Mouse (Mus musculus) spleen, adult 12 weeks (tissue): Measurements from ENCODE around the gene Ptprt.

Source experiments
- DNase-seq: peaks from one replicate; pipeline ENCODE4 v3.0.0; 2022; ENCODE audit warnings: low spot score

Gene Ptprt

DNA sequence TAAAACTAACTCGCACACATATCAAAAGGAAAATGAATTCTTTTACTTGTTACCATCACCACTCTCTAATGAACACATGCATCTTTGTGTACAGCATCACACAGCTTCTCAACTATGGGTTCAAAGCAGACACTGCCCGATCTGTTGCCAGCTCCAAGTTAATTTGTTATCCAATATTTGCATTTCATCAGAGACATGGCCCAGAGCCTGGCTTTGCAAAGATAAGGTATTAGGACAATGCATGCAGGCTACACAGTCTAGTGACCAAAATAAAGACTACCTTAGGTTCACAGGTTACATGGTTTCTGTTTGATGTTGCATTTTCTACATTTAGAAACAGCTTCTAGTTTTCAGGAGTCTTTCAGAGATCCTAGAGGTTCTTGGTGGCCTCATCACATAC, 719.0 kb downstream of the Ptprt start:
- DNase-seq, result no peak

DNA sequence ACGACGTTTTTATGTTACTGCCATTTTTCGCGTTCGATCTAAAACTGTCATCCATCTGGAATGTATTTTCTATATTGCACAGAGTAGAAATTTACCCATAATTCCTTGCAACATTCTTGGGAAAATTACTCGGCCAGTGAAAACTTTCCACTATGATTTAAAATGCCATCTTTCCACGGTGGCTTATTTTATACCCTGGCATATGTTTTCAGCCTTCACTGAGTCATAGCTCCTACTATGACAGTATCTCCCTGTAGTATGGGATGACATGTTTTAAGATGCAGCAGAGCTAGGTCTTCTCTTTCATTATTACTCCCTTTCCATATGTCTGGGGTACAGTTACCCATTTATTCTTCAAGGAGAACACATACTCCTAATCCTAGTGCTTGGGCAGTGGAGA, 753.7 kb downstream of the Ptprt start:
- DNase-seq, result no peak

DNA sequence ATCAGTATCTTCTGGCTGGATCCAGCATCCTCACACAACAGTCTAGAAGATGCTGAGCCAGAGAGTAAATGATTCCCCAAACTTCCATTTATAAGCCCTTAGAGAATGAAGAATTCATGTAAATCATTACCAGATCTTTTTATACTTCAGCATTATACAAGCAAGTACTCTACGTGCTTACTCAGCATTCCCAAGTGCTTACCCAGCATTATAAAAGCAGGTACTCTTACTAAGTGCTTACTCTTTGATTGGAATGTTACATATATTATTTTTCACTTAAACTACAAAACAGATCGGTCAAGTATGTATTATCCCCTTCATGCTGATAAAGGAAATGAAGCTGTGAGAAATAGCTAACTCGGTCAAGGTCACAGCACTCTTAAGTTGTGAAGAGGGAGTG, 758.8 kb downstream of the Ptprt start:
- no peak for DNase-seq

DNA sequence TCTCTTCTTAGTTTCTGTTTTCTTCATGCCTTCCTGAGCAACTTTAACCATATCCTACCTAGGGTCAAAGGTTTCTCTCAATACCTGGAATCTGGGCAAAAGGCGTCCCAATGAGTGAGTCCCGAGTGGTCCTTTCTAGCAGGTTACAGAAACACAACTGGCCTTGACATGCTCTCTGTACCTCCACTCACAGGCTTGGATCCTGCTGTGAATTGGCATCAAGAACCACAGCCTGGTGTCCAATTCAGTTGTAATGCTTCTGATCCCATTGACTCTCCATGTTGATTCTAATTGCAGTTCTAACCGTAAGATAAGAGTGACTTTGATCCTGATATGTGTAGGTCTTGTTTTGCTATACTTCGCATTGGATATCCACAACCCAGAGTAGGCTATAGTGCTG, 776.5 kb downstream of the Ptprt start:
- no peak for DNase-seq

DNA sequence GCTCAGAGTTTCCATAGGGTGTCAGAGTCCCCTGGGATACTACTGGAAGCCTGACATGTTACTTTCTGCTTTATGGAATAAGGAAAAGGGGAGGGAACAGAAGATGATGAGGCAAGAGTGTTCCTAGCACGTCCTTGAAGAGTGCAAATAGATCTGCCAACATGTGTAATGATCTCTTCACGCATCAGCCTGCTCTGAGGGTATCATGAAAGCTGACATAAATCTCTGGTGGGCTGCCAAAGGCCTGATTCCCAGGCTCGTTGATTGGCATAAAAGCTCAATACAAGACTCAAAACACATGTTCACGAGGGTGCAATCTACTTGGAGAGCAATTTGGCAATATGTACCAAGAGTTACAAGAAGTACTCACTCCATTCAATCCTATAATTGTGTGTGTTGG, 778.4 kb downstream of the Ptprt start:
- no peak for DNase-seq

DNA sequence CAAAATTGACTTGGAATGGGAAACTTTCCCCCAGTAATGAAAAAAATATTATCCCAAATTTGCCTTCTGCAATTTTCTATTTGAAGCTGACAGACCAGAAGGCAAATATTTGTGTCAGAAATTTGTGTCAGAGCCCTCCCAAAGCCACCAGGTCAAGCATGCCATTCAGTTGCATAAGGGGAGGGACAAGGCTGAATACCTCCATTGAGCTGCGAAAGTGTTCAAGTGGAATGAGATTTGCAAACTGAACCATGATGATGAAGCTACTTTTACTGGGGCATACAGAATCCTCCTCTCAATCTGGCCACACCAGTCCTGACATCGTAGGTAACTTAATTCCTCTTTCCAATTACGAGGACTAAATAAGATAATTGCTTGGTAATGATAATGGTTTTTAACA, 780.0 kb downstream of the Ptprt start:
- DNase-seq, result no peak

DNA sequence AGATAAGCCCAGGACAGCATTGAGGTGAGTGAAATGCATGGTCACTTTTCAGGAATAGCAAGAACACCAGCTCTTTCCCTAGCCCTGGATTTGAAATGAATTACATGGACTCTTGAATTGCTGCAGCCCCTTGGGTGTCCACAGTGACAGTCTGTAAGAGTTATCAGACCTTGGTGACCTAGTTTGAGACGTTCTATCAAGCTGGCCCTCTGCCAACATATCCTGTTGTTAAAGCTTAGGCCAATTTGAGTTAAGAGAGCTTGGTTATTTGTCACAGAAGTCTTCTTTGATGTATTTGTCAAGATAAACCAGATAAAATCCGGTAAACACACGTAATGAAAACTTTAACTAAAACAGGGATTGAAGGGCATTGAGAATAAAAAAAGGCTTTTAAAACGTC, 795.7 kb downstream of the Ptprt start:
- DNase-seq, result no peak

DNA sequence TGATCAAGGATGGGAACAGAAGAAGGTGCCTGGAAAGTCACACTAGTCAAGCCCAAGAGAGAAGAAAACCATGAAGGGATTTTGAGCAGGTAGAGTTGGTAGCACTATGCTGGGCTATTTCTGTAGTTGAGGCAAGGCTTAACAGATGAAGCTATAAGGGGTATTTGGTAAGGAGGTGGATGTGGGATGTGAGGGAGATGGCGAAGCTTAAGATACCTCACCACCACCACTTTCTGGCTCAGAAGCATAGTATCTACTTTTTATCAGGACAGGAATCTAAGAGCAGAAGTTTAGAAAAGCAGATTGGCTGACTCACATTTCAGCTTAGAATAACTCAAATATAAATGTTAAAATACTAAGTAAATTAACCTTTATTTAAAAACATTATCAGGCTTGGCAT, 802.1 kb downstream of the Ptprt start:
- no peak for DNase-seq

DNA sequence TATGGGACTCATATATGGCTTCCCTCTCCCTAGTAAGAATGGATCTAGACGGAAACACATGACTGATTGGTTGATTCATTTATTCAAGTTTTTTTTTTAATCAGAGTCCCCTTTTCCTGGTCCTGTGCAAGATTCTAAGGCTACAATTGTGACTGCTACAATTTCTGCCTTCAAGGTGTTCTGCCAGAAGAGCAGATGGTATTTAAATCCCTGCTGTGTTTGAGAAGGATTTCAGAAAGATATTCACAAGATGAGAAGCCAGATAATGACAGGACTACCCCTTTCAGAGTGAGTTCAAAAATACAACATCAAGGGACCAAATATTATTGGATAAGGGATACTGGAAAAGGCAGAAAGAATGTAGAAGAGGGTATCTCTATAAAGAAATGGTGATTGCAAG, 802.6 kb downstream of the Ptprt start:
- no peak for DNase-seq

DNA sequence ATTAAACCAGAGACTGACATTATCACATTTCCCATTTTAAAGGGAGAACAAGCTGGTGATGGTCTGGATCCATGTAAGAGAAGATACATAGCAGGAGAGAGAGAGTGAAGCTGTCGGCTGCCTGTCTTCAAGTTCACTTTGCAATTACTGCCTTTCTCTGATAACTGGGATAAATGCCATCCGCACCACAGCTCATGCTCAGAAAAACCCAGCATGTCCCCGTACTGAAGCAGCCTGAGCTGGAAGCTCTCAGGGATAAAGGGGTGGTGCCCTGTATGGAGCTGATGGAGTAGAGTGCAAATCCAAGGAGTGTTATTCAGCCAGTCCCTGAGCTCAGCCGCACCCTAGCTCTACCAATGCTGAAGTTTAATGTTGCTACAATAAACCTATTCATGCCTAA, 825.9 kb downstream of the Ptprt start:
- DNase-seq, result no peak

DNA sequence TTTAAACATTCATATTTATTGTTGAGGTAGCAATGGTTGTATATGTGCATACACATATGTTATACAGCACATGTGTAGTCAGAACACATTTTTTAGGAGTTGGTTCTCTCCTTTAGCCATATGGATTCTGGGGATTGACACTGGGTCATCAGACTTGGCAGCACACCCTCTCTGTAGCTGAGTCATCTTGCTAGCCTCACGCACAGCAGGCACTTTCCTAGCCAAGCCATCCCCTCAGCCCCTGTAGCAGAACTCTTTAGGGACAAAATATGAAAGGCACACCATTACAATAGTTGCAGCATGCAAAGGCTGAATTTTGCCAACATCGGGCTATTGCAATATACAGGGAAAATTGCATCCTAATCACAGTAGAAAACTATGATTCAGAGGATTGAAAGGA, 827.1 kb downstream of the Ptprt start:
- DNase-seq, result no peak

DNA sequence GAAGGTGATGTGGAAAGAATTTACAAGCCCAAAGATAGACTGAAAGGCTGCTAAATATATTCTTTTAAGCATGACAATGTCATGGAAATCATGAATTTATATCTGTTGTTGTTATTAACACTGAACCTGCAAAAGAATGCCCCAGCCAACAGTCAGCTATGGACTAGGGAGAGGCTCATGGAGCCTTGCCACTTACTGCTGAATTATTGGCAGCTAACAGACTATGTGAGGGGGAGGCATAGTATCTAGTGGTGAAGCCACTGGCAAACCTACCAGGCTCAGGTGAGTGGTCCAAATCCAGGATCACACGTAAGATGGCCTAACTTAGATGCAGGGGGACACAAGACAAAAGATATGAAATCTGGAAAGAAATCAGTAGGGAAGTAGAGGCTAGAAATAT, 847.6 kb downstream of the Ptprt start:
- DNase-seq, result no peak

DNA sequence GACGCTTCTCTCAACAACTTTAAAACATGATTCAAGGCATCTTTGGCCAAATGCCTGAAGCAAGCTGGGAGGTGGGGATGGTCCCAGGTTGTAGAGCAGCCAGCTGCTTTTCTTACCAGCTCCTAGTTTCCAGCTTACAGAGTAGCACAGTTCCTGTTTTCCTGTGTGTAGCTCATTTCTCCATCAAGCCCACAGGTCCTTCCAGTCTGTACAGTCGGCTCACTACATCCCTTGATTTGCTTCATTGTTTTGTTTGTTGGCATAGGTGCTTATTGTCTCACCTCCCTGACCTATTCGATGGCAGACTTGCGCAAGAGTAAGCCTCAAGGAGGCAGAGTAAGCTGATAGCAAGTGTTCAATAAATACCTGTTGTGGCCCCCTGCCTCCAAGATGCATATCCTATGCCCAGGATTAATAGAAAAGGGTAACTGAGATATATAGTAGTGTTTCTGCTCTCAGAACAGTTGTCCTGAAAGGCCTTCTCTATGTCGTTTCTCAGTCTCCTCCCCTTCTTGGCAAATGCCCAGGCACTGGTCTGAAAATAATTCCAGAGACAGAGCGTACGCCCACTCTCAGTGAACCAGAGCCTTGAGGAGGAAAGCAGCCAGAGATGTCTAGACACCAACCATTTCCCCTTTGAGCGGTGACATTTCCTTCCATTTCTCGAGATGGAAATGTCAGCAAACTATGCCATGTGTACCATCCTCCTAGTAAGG, 852.7 kb downstream of the Ptprt start:
- no peak for DNase-seq

DNA sequence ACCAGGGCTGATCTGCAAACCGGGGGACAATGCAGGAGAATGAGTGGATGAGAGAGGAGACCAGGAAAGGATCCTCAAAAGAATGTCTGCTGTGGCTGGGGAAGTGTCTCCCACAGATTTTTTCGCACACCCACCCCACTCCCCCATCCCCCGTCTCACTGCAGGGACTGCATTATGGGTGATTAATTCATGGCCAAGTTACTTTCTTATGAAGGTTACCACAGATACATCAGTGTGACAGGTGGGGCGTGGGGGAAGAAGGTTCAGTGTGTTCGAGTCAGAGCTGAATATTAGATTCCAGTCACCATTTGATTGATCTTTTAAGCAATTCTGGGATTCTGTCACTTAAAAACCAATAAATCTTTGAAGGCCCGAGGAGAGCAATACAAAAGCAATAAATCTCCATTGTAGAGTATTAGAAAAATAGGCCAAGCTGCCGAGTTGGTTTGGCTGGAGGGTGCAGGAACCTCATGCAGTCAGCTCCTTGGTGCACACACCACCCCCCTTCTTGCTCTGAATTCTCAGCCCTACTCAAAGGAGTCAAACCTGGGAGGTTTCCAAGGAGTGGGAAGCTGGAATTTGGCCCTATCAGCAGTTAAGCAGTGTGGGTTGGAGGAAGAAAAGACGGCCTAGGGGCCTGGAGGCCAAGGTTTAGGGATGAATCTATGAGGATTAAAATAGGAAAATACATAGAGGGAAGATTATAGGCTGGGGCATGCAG, 854.5 kb downstream of the Ptprt start:
- no peak for DNase-seq

DNA sequence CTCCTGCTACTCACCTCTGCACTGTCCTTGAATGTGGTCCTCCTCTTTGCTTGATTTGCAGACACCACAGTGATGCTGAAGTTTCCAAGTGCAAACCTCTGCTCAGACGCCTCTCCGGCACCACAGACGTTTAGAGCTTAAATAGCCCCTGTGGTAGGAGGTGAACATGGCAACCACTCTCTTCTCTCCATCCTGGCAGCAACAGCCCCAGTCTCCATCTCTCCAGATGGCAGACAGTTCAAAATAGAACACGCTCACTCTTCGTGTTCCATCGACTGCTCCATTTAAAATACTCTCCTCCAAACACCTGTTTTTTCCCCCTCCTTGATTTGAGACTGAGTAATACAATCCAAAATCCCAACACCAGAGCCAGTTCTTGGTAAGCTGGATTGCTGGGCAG, 861.0 kb downstream of the Ptprt start:
- no peak for DNase-seq

DNA sequence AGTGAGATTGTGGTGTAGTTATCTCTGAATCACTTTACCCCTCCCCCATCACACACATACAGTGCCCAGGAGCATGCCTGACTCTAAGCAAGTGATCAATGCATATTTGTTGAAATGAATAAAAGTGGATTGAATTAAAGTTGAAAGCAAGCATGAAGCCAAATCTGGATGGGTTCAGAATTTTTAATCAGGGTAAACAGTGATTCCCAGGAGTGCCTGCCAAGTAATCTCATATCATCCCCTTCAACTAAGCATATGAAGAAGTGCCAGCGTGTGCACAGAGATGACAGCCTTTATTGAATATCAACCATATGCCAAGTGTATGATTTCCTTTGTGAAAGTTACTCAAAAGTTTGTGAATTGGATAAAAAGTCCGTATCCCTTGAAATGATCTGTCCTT, 893.4 kb downstream of the Ptprt start:
- DNase-seq, result no peak

DNA sequence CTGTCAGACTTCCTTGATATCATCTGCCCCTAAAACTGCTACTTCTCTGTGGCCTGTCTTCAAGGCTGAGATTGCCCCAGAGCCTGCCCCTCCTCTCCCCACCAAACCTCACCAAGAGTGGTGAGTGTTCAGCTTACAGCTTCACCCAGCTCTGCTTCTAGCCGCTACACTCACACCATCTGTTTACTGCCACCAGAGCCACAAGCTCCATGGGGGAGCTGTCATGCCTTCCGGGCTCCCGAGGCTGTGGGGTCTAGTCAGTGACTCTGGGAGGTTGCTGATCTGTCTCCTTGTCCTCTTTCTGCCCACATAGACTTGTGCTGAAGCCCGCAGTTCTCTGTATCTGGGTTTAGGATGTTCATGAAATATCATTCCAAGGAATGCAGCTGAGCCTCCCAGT, 947.9 kb downstream of the Ptprt start:
- no peak for DNase-seq

DNA sequence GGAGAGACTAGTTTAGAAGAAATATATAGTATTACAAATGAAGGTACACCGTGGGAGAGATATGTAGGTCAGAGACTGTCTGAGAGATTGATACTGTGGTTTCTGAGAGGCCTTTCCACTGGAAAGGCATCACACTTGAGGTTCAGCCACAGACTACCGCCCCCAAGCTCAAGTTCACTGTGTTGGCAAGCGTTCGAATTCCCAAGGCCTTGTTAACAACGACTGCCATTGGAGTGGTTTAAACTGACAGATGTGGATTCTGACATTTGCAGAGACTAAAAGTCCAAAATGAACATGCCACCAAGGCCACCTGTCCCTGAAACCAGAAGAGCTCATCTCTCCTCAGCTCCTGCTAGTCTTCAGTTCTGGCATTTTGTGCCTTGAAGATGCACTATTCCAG, 951.6 kb downstream of the Ptprt start:
- no peak for DNase-seq

DNA sequence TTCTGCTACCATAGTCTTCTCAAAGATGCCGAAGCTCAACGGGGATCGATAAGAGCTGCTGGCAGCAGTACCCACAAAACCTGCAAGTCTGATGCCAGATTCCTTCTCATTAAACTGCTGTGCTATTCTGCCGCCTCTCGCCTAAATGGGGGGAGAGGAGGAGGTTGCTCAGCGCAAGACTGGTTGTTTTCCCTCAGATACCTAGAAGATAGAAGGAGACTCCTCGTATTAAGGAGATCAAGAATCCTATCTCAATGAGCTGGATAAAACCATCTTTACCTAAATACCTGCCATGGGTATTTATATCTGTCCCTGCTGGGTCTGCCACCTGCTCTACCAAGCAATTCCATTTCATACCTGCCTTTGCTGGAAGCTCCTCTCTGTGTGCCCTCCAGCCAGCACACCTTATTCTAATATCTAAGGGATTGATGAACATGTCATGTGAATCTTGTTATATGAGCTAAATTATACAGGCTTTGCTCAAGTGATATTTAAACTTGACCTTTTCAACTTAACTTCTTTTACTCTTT, 954.5 kb downstream of the Ptprt start:
- no peak for DNase-seq

DNA sequence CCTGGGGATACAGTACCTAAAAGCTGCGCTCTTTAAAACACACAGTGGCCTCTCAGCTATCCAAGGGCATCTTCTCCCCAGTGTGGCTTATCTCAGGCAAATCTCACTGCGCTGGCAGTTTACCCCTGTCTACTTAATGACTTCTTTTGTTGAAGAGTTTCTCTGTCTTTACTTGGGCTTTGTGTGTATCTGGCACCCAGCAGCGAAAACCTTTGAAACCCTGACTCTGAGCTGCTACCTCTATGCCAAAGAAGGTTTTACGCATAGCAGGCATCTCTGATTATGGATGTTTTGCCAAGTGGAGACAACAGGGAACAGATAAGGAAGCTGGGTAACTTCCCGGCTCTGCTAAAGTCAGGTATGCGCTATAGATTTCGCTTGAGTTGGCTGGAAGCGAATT, 956.1 kb downstream of the Ptprt start:
- no peak for DNase-seq

DNA sequence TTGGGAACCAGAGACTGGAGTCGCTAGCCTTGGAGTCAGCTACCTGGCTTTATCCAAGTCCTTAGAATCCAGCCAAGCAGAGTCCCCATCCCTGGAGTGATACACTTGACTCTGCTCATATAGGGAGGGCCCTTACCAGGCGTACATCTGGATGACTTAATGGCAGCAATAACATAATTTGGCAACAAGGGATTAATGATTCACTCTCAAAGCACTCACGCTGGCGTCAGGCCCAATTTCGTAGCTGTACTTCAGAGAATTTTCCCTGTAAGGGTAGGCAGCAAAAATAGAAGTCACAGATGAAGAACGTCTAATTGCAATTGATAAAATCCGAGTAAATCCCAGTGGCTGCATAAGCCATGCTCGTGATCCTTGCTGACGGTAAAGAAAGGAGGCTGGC, 956.5 kb downstream of the Ptprt start:
- no peak for DNase-seq

DNA sequence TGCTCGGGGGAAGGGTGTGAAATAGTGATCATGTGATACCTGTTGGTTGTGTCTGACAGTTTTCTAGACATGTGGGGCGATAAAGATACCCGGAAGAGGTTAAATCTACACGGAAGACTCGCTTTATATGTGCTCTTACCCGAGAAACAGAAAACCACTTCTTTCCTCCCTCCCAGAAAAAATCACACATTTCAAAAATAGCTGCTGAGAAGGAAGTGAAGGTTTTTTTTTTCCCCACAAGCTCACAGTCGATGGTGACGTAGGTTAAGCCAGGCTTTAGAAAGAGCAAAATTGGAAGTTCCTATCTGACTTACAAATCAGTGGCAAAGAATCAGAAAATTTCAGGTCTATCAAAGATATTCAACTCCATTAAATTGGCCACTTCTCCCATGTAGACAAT, 965.1 kb downstream of the Ptprt start:
- DNase-seq, result no peak

DNA sequence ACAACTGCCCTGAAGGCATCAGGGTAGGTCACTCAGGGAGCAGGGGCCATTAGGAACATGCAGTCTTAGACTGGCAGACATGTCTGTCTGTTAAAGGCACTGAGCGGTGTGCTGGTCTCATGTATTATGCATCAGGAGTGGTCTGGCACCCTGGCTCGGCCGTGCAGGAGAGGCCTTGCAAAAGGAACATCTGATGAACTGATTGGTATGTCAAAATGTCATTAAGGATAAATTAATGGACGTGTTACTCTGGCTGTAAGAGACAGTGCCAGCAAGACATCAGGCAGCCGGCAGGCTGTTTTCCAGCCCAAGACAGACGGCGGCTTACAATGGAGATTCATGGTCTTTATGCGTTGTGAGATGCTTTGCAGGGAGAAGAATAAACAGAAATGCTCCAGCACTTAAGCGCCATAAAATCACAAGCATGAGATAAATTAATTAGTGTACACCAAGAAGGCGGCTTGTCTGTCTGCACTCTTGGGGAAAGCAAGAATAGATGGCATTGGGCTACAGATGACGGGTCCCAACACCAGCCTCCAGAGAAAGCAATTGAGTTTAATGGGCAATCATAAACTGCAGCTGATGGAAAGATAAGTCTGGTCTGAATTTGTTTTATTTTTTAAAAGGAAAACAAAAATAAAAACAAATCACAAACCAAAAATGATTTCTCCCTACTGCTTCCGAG, 992.5 kb downstream of the Ptprt start:
- DNase-seq, result no peak
